Mouse (Mus musculus) thymus, postnatal 14 days (tissue): ENCODE measurements around the gene Ptk7.

Experiments used
- DNase-seq: peaks from one replicate; pipeline ENCODE4 v3.0.0; 2021

Ptk7 gene

GRCm38 (mm10) chr17:46644152-46644805 is 15.0 kb upstream of the Ptk7 start:
- DNase-seq: no peak

DNA sequence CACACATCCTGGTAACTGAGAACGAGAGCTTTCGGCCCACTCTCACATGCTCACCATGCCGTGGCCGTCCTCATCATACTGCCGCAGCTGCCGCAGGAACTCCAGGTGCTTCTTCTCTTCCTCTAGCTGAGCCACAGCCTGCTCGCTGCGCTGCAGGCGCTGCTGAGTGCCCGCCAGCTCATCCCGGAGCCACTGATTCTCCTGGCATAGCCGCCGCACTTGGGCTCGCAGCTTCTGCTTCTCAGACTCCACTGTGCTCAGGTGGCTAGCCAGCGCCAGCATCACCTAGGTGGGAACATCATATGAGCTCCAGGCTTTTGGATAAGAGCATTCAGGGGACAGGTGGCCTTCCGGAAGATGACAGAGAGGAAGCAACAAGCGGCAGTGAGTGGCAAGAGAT is 12.8 kb upstream of the Ptk7 start:
- no peak for DNase-seq

GRCm38 (mm10) chr17:46639929-46640328 is 10.6 kb upstream of the Ptk7 start:
- no peak for DNase-seq

DNA sequence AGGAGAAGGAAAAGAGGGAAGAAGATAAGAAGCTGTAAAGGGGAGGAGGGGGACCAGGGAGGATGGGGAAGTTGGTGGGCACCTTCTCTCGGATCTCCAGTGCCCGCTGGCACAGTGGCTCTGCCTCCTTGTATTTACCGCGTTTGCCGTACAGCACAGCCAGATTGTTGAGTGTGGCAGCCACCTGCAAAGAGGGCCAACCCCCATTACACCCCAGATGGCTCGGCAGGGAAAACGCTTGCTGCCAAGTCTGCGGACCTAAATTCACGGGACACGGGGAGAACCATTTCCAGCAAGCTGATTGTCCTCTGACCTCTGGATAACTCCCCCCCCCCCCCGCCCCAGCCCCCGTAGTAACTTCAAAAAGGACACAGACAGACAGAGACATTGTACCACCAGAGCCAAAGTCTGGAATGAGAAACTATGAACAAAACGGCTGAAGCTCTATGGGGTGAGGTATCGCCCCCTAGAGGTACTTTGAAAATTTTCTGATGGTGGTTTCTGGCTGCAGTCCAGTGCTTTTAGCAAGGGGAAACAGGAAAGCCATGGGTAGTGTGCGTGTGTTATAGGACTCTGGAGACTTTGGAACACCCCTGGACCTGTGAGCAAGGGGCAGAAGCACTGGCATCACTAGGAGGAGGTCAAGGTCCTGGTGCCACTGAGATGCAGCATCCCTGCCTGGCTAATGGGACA is 7.7 kb upstream of the Ptk7 start:
- peak; percentile 56 for DNase-seq

DNA sequence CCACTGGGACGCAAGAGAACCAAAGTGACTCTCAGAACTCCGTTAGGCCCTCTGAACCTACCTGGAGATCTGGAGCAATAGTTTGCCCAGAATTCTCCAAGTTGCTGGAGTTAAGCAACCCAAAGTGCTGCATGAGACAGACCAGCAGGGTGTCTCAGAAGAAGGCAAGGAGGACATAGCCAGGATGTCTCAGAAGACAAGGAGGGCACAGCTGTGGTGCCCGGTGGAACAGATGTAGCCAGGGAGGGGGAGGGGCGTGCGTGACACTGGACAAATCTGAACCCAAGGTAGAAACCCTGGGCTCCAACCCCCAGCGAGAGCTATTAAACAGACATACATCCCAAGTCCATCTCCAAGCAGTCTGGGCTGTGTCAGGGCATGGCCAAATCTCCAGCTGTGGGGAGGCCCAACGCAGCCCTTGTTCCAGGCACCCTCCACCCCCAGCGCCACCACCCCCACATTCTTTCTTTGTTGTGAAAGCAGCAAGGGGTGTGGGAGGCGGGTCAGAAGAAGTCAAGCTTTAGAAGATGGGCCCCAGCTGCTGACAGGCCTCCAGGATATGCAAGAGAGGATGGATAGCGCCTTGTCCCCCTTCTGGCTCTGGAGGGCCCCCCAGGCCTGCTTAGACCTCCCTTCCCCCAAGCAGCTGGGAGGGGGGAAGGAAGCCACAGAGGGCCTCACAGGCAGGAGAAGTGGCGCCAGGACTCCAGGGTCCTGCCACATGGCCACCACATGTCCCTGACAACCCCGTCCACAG is 559 bp upstream of the Ptk7 start:
- peak; percentile 58 for DNase-seq

- no peak for DNase-seq
Measured at GRCm38 (mm10) chr17:46628471-46628790, 873 bp downstream of the Ptk7 start.

GRCm38 (mm10) chr17:46627409-46627808 is 1.9 kb downstream of the Ptk7 start:
- DNase-seq: no peak

DNA sequence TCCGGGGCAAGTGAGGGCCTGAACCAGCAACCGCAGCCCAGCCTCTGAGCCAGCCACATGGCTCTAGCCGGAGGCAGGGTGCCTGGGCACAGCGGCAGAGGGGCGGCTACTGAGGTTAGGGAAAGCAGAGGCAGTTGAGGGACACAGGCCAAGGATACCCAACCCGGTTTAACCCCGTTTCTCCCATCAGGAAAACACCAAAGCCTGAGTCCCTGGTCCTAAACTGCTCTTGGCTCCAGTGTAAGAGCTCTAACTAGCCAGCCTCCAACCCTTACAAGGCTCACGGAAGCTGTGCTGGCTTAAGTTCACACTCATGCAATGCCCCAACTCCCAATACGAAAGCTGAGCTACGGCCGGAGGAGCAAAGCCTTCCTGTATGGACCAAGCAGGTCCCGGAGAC is 4.7 kb downstream of the Ptk7 start:
- DNase-seq: no peak

GRCm38 (mm10) chr17:46623819-46624557 is 5.3 kb downstream of the Ptk7 start:
- no peak for DNase-seq

DNA sequence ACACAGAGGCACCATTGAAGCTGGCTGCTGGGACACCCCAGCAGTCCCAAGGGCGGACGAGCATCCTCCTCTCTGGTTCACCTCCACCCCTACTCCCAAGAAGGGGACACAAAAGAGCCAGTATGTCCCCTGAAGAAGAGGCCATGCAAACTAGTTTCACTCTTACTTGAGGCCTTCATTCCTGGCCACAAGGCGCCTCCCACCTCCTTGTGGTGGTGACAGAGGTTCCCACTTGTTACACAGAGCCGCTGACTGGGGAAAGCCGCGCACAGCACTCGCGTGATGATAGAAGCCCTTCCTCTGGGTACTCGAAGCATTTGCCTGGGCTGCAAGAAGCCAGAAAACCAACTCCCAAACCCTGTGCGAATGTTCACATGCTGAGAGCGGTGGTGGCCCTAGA is 7.0 kb downstream of the Ptk7 start:
- DNase-seq: no peak

GRCm38 (mm10) chr17:46621324-46621723 is 8.0 kb downstream of the Ptk7 start:
- DNase-seq: no peak

- no peak for DNase-seq
Measured at GRCm38 (mm10) chr17:46619683-46620357, 9.5 kb downstream of the Ptk7 start.

DNA sequence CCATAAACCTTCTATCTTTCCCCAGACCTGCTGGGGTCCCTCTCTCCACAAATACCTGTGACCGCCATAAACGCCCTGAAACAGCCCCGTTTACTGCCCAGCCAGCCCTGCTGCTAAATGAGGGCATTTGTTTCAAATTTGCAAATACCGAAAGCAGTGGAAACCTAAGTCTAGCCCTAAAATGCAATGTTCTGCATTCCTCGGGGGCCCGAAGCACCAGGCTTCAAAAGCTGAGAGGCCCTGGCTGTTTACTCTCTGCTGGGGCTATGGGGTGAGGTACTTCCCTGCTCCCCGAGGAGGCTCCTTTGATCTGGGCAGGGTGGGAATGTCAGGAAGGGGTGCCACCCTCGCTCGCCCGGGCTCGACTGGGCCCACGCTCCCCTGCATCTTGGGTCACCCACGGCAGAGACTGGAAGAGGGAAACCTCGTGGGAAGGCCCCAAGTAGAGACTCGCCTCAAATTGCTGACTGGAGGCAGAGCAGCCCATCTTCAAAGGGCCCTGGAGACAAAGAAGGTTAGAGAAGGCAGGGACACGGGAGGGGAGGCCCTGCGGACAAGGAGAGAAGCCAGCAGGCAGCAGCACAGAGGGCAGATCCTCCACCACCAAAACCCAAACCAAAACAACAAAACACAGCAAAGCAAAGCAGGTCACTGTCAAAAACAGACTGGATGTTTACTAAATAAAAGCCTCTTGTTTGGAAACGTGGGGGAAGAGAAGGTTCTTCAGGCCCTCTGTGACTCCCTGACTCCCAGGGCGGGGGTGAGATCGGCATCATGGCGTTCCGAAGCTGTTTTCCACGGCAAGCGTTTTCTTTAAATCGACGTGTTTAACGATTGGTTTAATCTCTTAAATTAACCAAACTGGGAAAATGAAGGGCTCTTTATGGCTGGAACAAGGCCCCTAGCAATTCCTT is 10.3 kb downstream of the Ptk7 start:
- no peak for DNase-seq

- DNase-seq: no peak
Measured at GRCm38 (mm10) chr17:46618394-46618768, 10.9 kb downstream of the Ptk7 start.

DNA sequence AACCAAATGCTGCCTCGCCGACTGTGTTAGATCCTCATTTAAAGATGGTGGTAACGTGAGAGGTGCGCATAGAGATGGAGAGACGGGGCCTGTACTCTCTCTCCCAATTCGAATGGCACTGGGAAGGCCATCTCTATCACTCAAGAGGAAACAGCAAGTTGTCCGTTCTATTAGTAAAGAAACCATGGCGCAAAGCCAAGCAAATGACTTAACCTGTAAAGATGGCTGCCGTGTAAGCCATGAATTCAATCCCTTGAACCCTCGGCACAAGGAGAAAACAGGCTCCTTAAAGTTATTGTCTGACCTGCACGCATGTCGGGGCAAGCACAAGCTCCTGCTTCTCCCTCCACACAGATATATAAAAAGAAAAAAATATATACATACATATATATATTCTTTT is 11.5 kb downstream of the Ptk7 start:
- no peak for DNase-seq

DNA sequence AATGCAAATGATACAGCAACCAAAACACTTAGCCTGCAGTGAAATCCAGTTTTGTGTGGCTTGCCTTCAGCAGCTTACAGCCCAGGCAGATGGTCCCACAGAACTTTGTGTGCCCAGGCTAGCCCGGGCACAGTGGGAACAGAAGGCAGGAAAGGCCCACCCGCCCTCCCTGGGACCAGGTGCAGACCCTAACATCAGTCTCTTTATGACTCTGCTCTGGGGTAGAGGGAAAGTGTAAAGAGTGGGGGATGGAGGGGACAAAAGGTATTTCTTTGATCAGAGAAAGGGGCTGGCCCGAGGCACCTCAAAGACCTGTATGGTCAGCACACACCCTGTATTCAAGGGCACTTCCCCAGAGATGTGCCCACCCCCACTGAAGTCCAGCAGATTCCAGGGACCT is 16.1 kb downstream of the Ptk7 start:
- no peak for DNase-seq

DNA sequence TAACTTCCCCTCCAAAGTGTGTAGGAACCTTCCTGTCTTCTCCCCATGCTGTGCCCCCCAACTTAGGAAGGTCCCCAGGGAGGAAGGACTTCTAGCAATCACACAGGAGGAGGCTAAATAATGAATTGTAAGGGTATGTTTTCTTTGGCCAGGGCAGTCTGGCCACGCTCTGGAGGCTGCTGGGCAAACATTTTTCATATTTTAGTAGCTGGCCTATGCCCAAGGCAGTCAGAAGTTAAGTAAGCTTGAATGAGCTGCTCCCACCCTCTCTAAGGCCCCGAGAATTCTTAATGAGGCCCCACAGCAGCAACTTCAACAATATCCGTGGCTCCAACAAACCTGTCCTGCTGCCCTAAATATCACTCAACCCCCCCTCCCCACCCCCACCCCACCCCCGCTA is 16.5 kb downstream of the Ptk7 start:
- no peak for DNase-seq

- DNase-seq: no peak
Measured at GRCm38 (mm10) chr17:46612189-46612588, 17.1 kb downstream of the Ptk7 start.

DNA sequence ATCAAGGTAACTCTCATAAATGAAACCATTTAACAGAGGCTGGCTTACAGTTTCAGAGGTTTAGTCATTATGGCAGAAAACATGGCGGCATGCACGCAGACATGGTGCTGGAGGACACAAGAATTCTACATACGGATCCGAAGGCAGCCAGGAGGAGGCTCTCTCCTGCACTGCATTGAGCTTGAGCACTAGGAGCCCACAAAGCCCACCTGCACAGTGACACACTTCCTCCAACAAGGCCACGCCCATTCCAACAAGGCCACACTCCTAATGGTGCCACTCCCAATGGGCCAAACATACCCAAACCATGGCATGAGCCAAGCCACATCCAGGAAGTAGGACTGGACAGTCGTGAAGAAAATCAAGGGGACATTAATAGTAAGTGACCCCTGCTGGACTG is 18.0 kb downstream of the Ptk7 start:
- no peak for DNase-seq

DNA sequence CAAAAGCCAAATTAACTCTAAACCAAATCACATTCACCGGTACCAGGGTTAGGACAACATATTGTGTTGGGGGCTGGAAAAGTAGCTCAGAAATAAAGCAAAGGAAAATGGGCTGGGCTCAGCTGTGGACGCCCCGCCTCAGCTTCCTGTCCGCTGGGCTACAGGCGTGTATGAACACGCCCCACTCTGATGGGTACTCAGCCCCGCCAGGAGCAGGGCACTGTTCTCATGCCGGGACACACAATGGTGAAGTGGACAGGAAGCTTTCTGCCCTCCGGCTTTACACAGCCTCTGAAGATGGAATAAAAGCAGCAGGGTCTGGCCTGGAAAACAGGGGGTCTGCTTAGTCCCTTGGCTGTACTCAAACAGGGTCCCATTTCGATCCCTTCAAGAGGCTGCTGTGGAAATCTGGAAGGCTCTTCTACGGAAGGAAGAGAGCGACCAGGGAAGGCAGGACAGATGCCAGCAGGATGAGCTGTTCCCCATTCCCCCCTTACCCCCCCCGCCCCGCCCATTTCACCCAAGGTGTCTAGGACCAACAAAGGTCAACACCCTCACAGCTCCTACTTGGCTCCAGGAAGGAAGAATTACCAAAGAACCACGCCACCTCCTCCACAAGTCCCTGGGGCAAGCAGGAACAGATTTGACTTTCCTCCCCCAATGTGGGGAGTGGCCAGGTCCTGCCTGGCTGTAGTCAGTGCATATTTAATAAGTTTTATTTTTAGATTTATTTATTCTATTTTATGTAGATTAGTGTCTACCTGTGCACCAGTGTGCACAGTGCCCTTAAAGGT is 19.4 kb downstream of the Ptk7 start:
- DNase-seq: no peak

DNA sequence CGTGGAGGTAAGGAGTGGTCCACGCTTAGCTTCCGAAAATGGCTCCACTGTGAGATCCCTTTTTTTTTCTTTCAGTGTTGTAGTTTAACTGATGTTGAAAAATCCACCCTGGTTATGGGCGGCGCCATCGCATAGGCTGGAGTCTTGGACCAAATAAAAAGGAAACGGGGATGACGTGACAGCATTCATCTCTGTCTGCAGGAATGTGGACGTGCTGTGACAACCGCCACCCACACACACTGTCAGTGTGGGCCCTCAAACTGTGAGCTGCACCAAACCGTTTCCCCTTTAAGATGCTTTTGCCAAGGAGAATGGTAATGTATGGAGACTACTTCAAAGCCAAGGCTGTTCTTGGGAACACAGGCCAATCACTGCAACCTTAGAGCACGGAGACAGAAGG is 23.3 kb downstream of the Ptk7 start:
- no peak for DNase-seq
